Mouse (Mus musculus) heart, embryonic 14.5 days (tissue): ENCODE measurements around the gene Emc1. TPM values are rescaled to one million over a fixed set of nuclear protein-coding genes. Genes with fewer than 3 reads are reported as not detected.

Experiments used
- ATAC-seq: fragments of 200-750 bp; cut with Nextera tagmentation; 2 replicates; pipeline ENCODE4 v1.8.0; 2017; ENCODE audit warnings: low read depth, moderate TSS enrichment; ENCODE audit not compliant: insufficient number of reproducible peaks, insufficient read depth, low FRiP score
- H3K27ac ChIP-seq, 2 experiments: fragments of 200-500 bp in 1 of 2; fragments of 300-500 bp in 1 of 2; sonication (generic) in 1 of 2; replicated peaks in 1 of 2; 2 replicates each; pipeline ENCODE4 v1.5.1; 2012 to 2014; ENCODE audit warnings: low read depth in 2 of 2, low read length in 2 of 2, control low read depth in 1 of 2, mild to moderate bottlenecking in 1 of 2, mixed read lengths in 1 of 2; ENCODE audit not compliant: control insufficient read depth in 1 of 2, insufficient read depth in 1 of 2
- H3K27me3 ChIP-seq: fragments of 300-500 bp; sonication (generic); 2 replicates; pipeline ENCODE4 v1.6.1; 2014; ENCODE audit warnings: mild to moderate bottlenecking, low read length, control low read depth; ENCODE audit not compliant: control insufficient read depth, insufficient read depth
- H3K36me3 ChIP-seq: fragments of 300-500 bp; sonication (generic); 2 replicates; pipeline ENCODE4 v1.6.1; 2014; ENCODE audit warnings: mild to moderate bottlenecking, control low read depth, low read length, mixed read lengths; ENCODE audit not compliant: control insufficient read depth, insufficient read depth
- H3K4me1 ChIP-seq, 2 experiments: fragments of 200-500 bp in 1 of 2; fragments of 300-500 bp in 1 of 2; sonication (generic) in 1 of 2; 2 replicates each; pipeline ENCODE4 v1.6.1; 2012 to 2014; ENCODE audit warnings: low read length in 2 of 2, control low read depth in 1 of 2, mixed read lengths in 1 of 2; ENCODE audit not compliant: control insufficient read depth in 2 of 2, insufficient read depth in 2 of 2
- H3K4me2 ChIP-seq: fragments of 300-500 bp; sonication (generic); 2 replicates; pipeline ENCODE4 v1.6.1; 2014; ENCODE audit warnings: mild to moderate bottlenecking, low read length
- H3K4me3 ChIP-seq, 2 experiments: fragments of 200-500 bp in 1 of 2; fragments of 300-500 bp in 1 of 2; sonication (generic) in 1 of 2; 2 replicates each; pipeline ENCODE4 v1.5.1; 2012 to 2014; ENCODE audit warnings: low read length in 2 of 2, mild to moderate bottlenecking in 2 of 2, control low read depth in 1 of 2, low read depth in 1 of 2, moderate library complexity in 1 of 2; ENCODE audit not compliant: control insufficient read depth in 1 of 2, insufficient read depth in 1 of 2
- H3K9ac ChIP-seq: fragments of 300-500 bp; sonication (generic); 2 replicates; pipeline ENCODE4 v1.6.1; 2014; ENCODE audit warnings: mild to moderate bottlenecking, low read length
- H3K9me3 ChIP-seq: fragments of 300-500 bp; sonication (generic); 2 replicates; pipeline ENCODE4 v1.6.1; 2016; ENCODE audit warnings: low read length, control low read depth; ENCODE audit not compliant: control insufficient read depth
- WGBS: fragments of 180-500 bp; shearing (Covaris S2); extraction: QIAGEN DNeasy Blood & Tissue Kit; methylation state at CpG from one replicate; pipeline ENCODE4 v1.1.7; 2014; 5-methylcytosine and 5-hydroxymethylcytosine counted together
- polyA plus RNA-seq: library from polyadenylated mRNA; unstranded; fragments of >200 nt; fragmentation: Nextera tagmentation; extraction: Ambion mirVana; gene quantifications from 2 replicates; pipeline ENCODE4 v1.2.1, GENCODE M21; 2014

Gene Emc1
- polyA plus RNA-seq, 1 experiment from 2014 or later, result 36.6 TPM

GRCm38 (mm10) chr4:139311707-139312106 is 40.7 kb upstream of the Emc1 start:
- Histone ChIP-seq H3K9ac (peak overlapping the region; percentile 93), H3K4me3 (peak overlapping the region; percentile 77 to 89), H3K9me3 (no peaks in the 10 kb centered on the region), H3K27me3 (no peaks in the 10 kb centered on the region), H3K36me3 (peaks cover 26% of the 10 kb centered on the region), H3K27ac (no peak overlapping the region), H3K4me1 (peaks cover 8 to 16% of the 10 kb centered on the region in 2 experiments), H3K4me2 (peak overlapping the region; percentile 99)
- 33% methylated on average over 14 of the region's 14 CpGs for WGBS
- ATAC-seq, result no peak

- H3K36me3 ChIP-seq, result peaks cover 33% of the 10 kb centered on the region
- no peak overlapping the region for H3K27ac ChIP-seq
- H3K27me3 ChIP-seq, result no peaks in the 10 kb centered on the region
- no peaks in the 10 kb centered on the region for H3K9me3 ChIP-seq
- no peak overlapping the region for H3K9ac ChIP-seq
- H3K4me2 ChIP-seq, result no peak overlapping the region
- 59% methylated on average over 4 of the region's 4 CpGs for WGBS
- ATAC-seq, result no peak
- no peak overlapping the region for H3K4me3 ChIP-seq
- peaks cover 8 to 16% of the 10 kb centered on the region in 2 experiments for H3K4me1 ChIP-seq
Measured at GRCm38 (mm10) chr4:139312632-139313031, 39.8 kb upstream of the Emc1 start.

GRCm38 (mm10) chr4:139318449-139318848 is 33.9 kb upstream of the Emc1 start:
- ATAC-seq, result no peak

GRCm38 (mm10) chr4:139319740-139320139 is 32.6 kb upstream of the Emc1 start:
- Histone ChIP-seq H3K36me3 (peaks cover 35% of the 10 kb centered on the region), H3K9ac (no peak overlapping the region), H3K27me3 (no peaks in the 10 kb centered on the region), H3K4me1 (no peaks in the 10 kb centered on the region), H3K4me2 (no peak overlapping the region), H3K4me3 (no peak overlapping the region), H3K9me3 (no peaks in the 10 kb centered on the region), H3K27ac (no peak overlapping the region)
- 87% methylated on average over 4 of the region's 4 CpGs for WGBS
- ATAC-seq, result no peak

More at GRCm38 (mm10) chr4:139318449-139318848, 33.9 kb upstream of the Emc1 start:
- Histone ChIP-seq H3K4me3 (no peak overlapping the region), H3K9me3 (no peaks in the 10 kb centered on the region), H3K36me3 (peaks cover 44% of the 10 kb centered on the region), H3K9ac (no peak overlapping the region), H3K4me2 (no peak overlapping the region), H3K27ac (no peak overlapping the region), H3K27me3 (no peaks in the 10 kb centered on the region), H3K4me1 (no peaks in the 10 kb centered on the region)
- 92% methylated on average over 11 of the region's 11 CpGs for WGBS

- no peaks in the 10 kb centered on the region for H3K27me3 ChIP-seq
- no peaks in the 10 kb centered on the region for H3K36me3 ChIP-seq
- no peak overlapping the region for H3K9ac ChIP-seq
- ATAC-seq, result peak; percentile 77
- H3K4me1 ChIP-seq, result no peaks in the 10 kb centered on the region; a peak in 2 of 4 replicates
- no peaks in the 10 kb centered on the region for H3K9me3 ChIP-seq
- 5% methylated on average over 10 of the region's 10 CpGs for WGBS
- H3K27ac ChIP-seq, result no peak overlapping the region
- peak overlapping the region; percentile 16 to 34 for H3K4me3 ChIP-seq
- H3K4me2 ChIP-seq, result peak overlapping the region; percentile 60
Measured at GRCm38 (mm10) chr4:139330605-139331004, 21.8 kb upstream of the Emc1 start.

GRCm38 (mm10) chr4:139334631-139335295 is 17.6 kb upstream of the Emc1 start:
- Histone ChIP-seq H3K4me2 (no peak overlapping the region), H3K36me3 (no peaks in the 10 kb centered on the region), H3K27ac (no peak overlapping the region), H3K4me3 (no peak overlapping the region), H3K27me3 (peaks cover 8% of the 10 kb centered on the region; the same call in 1 of the 2 replicates), H3K9ac (no peak overlapping the region), H3K9me3 (no peaks in the 10 kb centered on the region), H3K4me1 (peaks cover 0 to 2% of the 10 kb centered on the region in 2 experiments; a peak in 2 of 4 replicates)
- no peak for ATAC-seq
- 76% methylated on average over 7 of the region's 9 CpGs for WGBS

GRCm38 (mm10) chr4:139335507-139335906 is 16.9 kb upstream of the Emc1 start:
- Histone ChIP-seq H3K4me1 (peaks cover 0 to 2% of the 10 kb centered on the region in 2 experiments; a peak in 2 of 4 replicates), H3K36me3 (no peaks in the 10 kb centered on the region), H3K4me2 (no peak overlapping the region), H3K4me3 (no peak overlapping the region), H3K27me3 (peaks cover 8% of the 10 kb centered on the region; the same call in 1 of the 2 replicates), H3K9me3 (no peaks in the 10 kb centered on the region), H3K27ac (no peak overlapping the region), H3K9ac (no peak overlapping the region)
- 32% methylated on average over 7 of the region's 7 CpGs for WGBS
- no peak; the same call in 1 of the 2 replicates for ATAC-seq
